Mouse (Mus musculus) activated CD4-positive, CD25-positive, alpha-beta regulatory T cell, adult 9 weeks (primary cell): Measurements from ENCODE around the gene Gm13305. TPM values are rescaled to one million over a fixed set of nuclear protein-coding genes. Genes with fewer than 3 reads are reported as not detected.

Source experiments
- polyA plus RNA-seq: library from polyadenylated mRNA; unstranded; fragments of 100-300 nt; shearing (Covaris generic); gene quantifications from one replicate; pipeline ENCODE4 v1.2.1, GENCODE M21; 2017

Gene Gm13305
- not detected for polyA plus RNA-seq

DNA sequence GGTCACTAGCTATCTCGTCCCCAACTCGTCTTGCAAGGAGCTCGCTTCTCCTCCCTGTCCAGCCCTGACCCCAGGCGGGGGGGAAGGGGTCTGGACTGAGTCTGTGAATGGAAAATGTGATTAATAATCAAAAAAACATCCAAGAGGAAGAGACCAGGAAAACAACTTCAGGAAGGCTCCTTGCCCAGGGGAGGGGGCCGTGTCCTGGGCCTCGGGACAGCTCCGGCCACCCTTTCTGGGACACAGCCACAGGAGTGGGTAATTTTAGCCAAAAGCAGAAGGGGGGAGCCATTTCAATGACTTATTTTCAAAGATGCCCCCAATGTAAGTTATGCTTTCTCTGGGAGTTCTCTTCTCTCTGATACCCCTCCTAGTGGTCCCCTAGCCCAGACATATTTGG is at the start of gene Gm13305:
Gene Gm13305 (minus strand): TSS at position 101 of the 400 bp plus-strand sequence.

DNA sequence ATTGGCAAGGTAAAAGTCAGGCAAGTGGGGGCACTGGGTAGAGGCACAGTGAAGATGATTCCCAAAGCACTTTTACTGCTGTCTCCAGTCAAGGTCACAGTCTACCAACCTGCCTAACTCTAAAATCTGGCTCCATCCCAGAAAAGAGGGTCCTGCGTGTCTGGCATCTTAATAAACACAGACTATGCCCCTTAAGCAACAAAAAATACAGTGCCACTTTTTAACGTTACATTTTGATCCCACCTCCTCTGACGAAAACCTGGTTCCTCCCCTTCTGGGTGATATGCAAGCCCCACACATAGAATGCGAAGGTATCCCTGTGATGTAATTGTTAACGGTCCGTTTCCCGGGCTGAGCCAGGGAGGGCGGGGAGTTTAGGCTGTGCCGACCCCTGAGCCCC is 15.3 kb downstream of the Gm13305 start, which contains the start of gene Gm13306:
Gene Gm13306 (plus strand): TSS at position 301 of the 400 bp plus-strand sequence.

DNA sequence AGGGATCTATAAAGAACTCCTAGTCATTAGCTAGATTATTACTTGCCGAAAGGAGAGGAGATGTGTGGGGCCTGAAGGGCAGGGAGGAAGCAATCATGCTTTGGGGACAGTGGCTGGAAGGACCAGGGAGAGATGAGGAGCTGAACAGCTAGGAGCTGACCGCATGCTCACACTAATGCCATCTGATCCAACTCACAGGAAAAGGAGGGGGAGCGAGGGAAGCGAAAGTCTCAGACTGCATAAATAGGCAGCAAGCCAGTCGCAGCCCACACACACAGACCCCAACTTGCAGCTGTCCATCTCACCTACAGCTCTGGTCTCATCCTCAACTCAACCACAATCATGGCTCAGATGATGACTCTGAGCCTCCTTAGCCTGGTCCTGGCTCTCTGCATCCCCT is 53.9 kb downstream of the Gm13305 start, which contains the start of gene Gm13304:
Gene Gm13304 (plus strand): TSS at position 301 of the 400 bp plus-strand sequence.

Other genes starting within 250 kb of the Gm13305 start
- 1.4 TPM for gene Gm20878, start 227.0 kb downstream of the Gm13305 start, polyA plus RNA-seq
- gene Fam205a4, start 202.5 kb downstream of the Gm13305 start, polyA plus RNA-seq = not detected
- not detected for gene Gm21093, start 133.9 kb downstream of the Gm13305 start, polyA plus RNA-seq
- not detected for gene Gm3893, start 77.4 kb downstream of the Gm13305 start, polyA plus RNA-seq
- not detected for gene Gm13304, start 53.8 kb downstream of the Gm13305 start, polyA plus RNA-seq
- not detected for gene Gm13306, start 15.2 kb downstream of the Gm13305 start, polyA plus RNA-seq
- gene Gm10600, start 72.0 kb upstream of the Gm13305 start, polyA plus RNA-seq = not detected
- not detected for gene Ccl21b, start 87.2 kb upstream of the Gm13305 start, polyA plus RNA-seq
- gene Gm21953, start 125.7 kb upstream of the Gm13305 start, polyA plus RNA-seq = not detected
- gene Fam205a3, start 149.7 kb upstream of the Gm13305 start, polyA plus RNA-seq = not detected